Mouse (Mus musculus) heart, embryonic 11.5 days (tissue): ENCODE results near the gene Kdm3a. TPM values are rescaled to one million over a fixed set of nuclear protein-coding genes. Genes with fewer than 3 reads are reported as not detected.

Experiments used
- ATAC-seq: fragments of 200-750 bp; cut with Nextera tagmentation; replicated peaks from 2 replicates; pipeline ENCODE4 v1.8.0; 2017; ENCODE audit warnings: moderate library complexity; ENCODE audit not compliant: insufficient number of reproducible peaks, low FRiP score, low TSS enrichment
- H3K27ac ChIP-seq: fragments of 300-500 bp; sonication (generic); 2 replicates; pipeline ENCODE4 v1.5.1; 2014; ENCODE audit warnings: mild to moderate bottlenecking, low read depth, low read length
- H3K27me3 ChIP-seq: fragments of 300-500 bp; sonication (generic); 2 replicates; pipeline ENCODE4 v1.6.1; 2014; ENCODE audit warnings: mild to moderate bottlenecking, low read length, mixed read lengths; ENCODE audit not compliant: control insufficient read depth, insufficient read depth
- H3K36me3 ChIP-seq: fragments of 300-500 bp; sonication (generic); 2 replicates; pipeline ENCODE4 v1.6.1; 2014; ENCODE audit warnings: mild to moderate bottlenecking, low read length, moderate library complexity, mixed read lengths; ENCODE audit not compliant: control insufficient read depth, insufficient read depth
- H3K4me1 ChIP-seq: fragments of 300-500 bp; sonication (generic); 2 replicates; pipeline ENCODE4 v1.6.1; 2014; ENCODE audit warnings: low read length; ENCODE audit not compliant: control insufficient read depth, insufficient read depth
- H3K4me2 ChIP-seq: fragments of 300-500 bp; sonication (generic); 2 replicates; pipeline ENCODE4 v1.6.1; 2014; ENCODE audit warnings: mild to moderate bottlenecking, moderate library complexity
- H3K4me3 ChIP-seq: fragments of 300-500 bp; sonication (generic); 2 replicates; pipeline ENCODE4 v1.5.1; 2014; ENCODE audit warnings: low read depth, low read length
- H3K9ac ChIP-seq: fragments of 300-500 bp; sonication (generic); 2 replicates; pipeline ENCODE4 v1.6.1; 2014; ENCODE audit warnings: mild to moderate bottlenecking, low read depth, low read length, moderate library complexity
- H3K9me3 ChIP-seq: fragments of 300-500 bp; sonication (generic); replicated peaks from 2 replicates; pipeline ENCODE4 v1.6.1; 2016; ENCODE audit warnings: low read length; ENCODE audit not compliant: control insufficient read depth
- WGBS: fragments of 180-500 bp; shearing (Covaris S2); extraction: QIAGEN DNeasy Blood & Tissue Kit; methylation state at CpG from one replicate; pipeline ENCODE4 v1.1.7; 2014; ENCODE audit not compliant: insufficient replicate concordance; 5-methylcytosine and 5-hydroxymethylcytosine counted together
- polyA plus RNA-seq: library from polyadenylated mRNA; unstranded; fragments of >200 nt; fragmentation: Nextera tagmentation; extraction: Ambion mirVana; gene quantifications from 2 replicates; pipeline ENCODE4 v1.2.1, GENCODE M21; 2014

The Kdm3a gene
- 32.4 and 35.1 TPM in 2 replicates for polyA plus RNA-seq

GRCm38 (mm10) chr6:71632829-71633662 is at the start of gene Kdm3a:
Kdm3a (minus strand) TSS chr6:71632990.
- Histone ChIP-seq H3K27ac (peak within 1 kb of the TSS; percentile 99), H3K36me3 (peaks cover 7% of the 10 kb centered on the region; the same call in 1 of the 2 replicates), H3K4me2 (peak within 1 kb of the TSS; percentile 90), H3K27me3 (0 out of 2 replicates have a peak, but pooled peaks cover 3% of the 10 kb centered on the region), H3K9me3 (no peaks in the 10 kb centered on the region), H3K9ac (peak within 1 kb of the TSS; percentile 82), H3K4me1 (peaks cover 10% of the 10 kb centered on the region), H3K4me3 (peak within 1 kb of the TSS; percentile 82)
- ATAC-seq = peak; percentile 96
- under 1% methylated on average over 62 of the region's 63 CpGs for WGBS

GRCm38 (mm10) chr6:71678891-71679290 is 46.1 kb upstream of the Kdm3a start:
- Histone ChIP-seq H3K4me1 (no peaks in the 10 kb centered on the region), H3K4me2 (no peak overlapping the region), H3K4me3 (no peak overlapping the region), H3K27ac (no peak overlapping the region), H3K9ac (no peak overlapping the region), H3K36me3 (no peaks in the 10 kb centered on the region), H3K9me3 (no peaks in the 10 kb centered on the region), H3K27me3 (no peaks in the 10 kb centered on the region)
- no peak for ATAC-seq
- WGBS = 51% methylated on average over 7 of the region's 7 CpGs

- no peaks in the 10 kb centered on the region for H3K36me3 ChIP-seq
- no peaks in the 10 kb centered on the region for H3K4me1 ChIP-seq
- H3K27me3 ChIP-seq = no peaks in the 10 kb centered on the region
- H3K4me3 ChIP-seq = no peak overlapping the region
- WGBS = 61% methylated on average over 2 of the region's 2 CpGs
- no peak overlapping the region for H3K9ac ChIP-seq
- H3K9me3 ChIP-seq = no peaks in the 10 kb centered on the region
- no peak for ATAC-seq
- no peak overlapping the region for H3K27ac ChIP-seq
- no peak overlapping the region for H3K4me2 ChIP-seq
Measured at GRCm38 (mm10) chr6:71673166-71673565, 40.4 kb upstream of the Kdm3a start.

GRCm38 (mm10) chr6:71664511-71664910 is 31.7 kb upstream of the Kdm3a start:
- Histone ChIP-seq H3K27ac (no peak overlapping the region), H3K9me3 (no peaks in the 10 kb centered on the region), H3K4me1 (peaks cover 5% of the 10 kb centered on the region; the same call in 1 of the 2 replicates), H3K27me3 (no peaks in the 10 kb centered on the region), H3K9ac (no peak overlapping the region), H3K36me3 (no peaks in the 10 kb centered on the region), H3K4me2 (no peak overlapping the region), H3K4me3 (no peak overlapping the region)
- ATAC-seq = no peak
- WGBS = 74% methylated on average over 1 of the region's 1 CpGs

GRCm38 (mm10) chr6:71658290-71658689 is 25.5 kb upstream of the Kdm3a start:
- no peak for ATAC-seq
- H3K4me2 ChIP-seq = no peak overlapping the region
- H3K4me3 ChIP-seq = no peak overlapping the region
- no peak overlapping the region for H3K9ac ChIP-seq
- H3K27me3 ChIP-seq = no peaks in the 10 kb centered on the region
- H3K9me3 ChIP-seq = no peaks in the 10 kb centered on the region
- H3K36me3 ChIP-seq = no peaks in the 10 kb centered on the region
- WGBS = 22% methylated on average over 2 of the region's 2 CpGs
- 0 out of 2 replicates have a peak overlapping the region, but pooled peaks have one; percentile 22 for H3K27ac ChIP-seq
- H3K4me1 ChIP-seq = peaks cover 11% of the 10 kb centered on the region

GRCm38 (mm10) chr6:71655835-71656234 is 23.0 kb upstream of the Kdm3a start:
- ATAC-seq = no peak

GRCm38 (mm10) chr6:71651868-71652267 is 19.1 kb upstream of the Kdm3a start:
- Histone ChIP-seq H3K9me3 (no peaks in the 10 kb centered on the region), H3K36me3 (no peaks in the 10 kb centered on the region), H3K4me2 (no peak overlapping the region), H3K9ac (no peak overlapping the region), H3K27me3 (no peaks in the 10 kb centered on the region), H3K27ac (no peak overlapping the region), H3K4me3 (no peak overlapping the region), H3K4me1 (no peaks in the 10 kb centered on the region)
- no peak for ATAC-seq
- 81% methylated on average over 2 of the region's 2 CpGs for WGBS

More at GRCm38 (mm10) chr6:71655835-71656234, 23.0 kb upstream of the Kdm3a start:
- H3K27me3 ChIP-seq = no peaks in the 10 kb centered on the region
- H3K4me1 ChIP-seq = peaks cover 6% of the 10 kb centered on the region
- no peak overlapping the region for H3K27ac ChIP-seq
- H3K4me3 ChIP-seq = no peak overlapping the region
- H3K36me3 ChIP-seq = no peaks in the 10 kb centered on the region
- 56% methylated on average over 3 of the region's 3 CpGs for WGBS
- no peaks in the 10 kb centered on the region for H3K9me3 ChIP-seq
- no peak overlapping the region for H3K4me2 ChIP-seq
- no peak overlapping the region for H3K9ac ChIP-seq

- under 1% methylated on average over 37 of the region's 41 CpGs for WGBS
- Histone ChIP-seq H3K9me3 (no peaks in the 10 kb centered on the region), H3K4me2 (peak overlapping the region; percentile 90), H3K4me1 (peaks cover 10% of the 10 kb centered on the region), H3K9ac (peak overlapping the region; percentile 82), H3K36me3 (peaks cover 7% of the 10 kb centered on the region; the same call in 1 of the 2 replicates), H3K27ac (peak overlapping the region; percentile 99), H3K27me3 (no peaks in the 10 kb centered on the region), H3K4me3 (peak overlapping the region; percentile 82)
- ATAC-seq = no peak; the same call in 1 of the 2 replicates
Measured at GRCm38 (mm10) chr6:71632486-71632828, 333 bp downstream of the Kdm3a start.
